Mouse (Mus musculus): ENCODE results near the gene Hist1h3e.
"Not testable (repeated sequence)": the region's sequence is repeated elsewhere in the genome, so short reads cannot be mapped to it uniquely, and the experiment has no call there.

DNA sequence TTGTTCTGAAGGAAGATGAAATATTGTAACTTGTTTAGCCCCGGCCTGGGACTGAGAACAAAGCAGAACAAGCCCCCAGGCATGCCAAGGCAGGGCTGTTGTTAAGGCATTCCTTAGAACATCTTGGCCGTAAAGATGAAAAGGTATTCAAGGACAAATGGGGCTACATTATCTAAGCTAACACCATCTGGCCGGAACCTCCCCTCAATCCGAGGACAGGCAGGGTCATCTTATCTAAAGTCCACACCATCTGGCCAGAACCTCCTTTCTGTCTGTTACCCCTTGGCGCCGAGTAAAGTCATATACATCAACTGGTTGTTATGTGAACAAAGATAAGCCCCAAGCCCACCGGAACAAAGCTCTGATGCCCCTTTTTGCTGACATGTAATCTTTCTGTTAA lies 29.7 kb upstream of the Hist1h3e start:
- not testable (repeated sequence) for TF ChIP-seq POLR2A (IDR thresholded peaks at IDR 0.05; ENCODE audit: insufficient read length, low read depth); TCF12 (IDR thresholded peaks at IDR 0.05; ENCODE audit: insufficient read depth, poor library complexity, severe bottlenecking); USF1 (IDR thresholded peaks at IDR 0.05; ENCODE audit: low read depth); TCF3 (IDR thresholded peaks at IDR 0.05; ENCODE audit: insufficient read length, low read depth); MYOD1 (IDR thresholded peaks at IDR 0.05; ENCODE audit: control insufficient read depth in 1 of 3, insufficient read length in 2 of 3, low read depth in 2 of 3); REST (IDR thresholded peaks at IDR 0.05; ENCODE audit: insufficient read depth, insufficient read length); MYOG (IDR thresholded peaks at IDR 0.05; ENCODE audit: control insufficient read depth in 1 of 3, insufficient read depth in 1 of 3, insufficient read length in 2 of 3, low read depth in 2 of 3); POLR2AphosphoS2 (IDR thresholded peaks at IDR 0.05; ENCODE audit: insufficient read length, low read depth); E2F4 (IDR thresholded peaks at IDR 0.05; ENCODE audit: insufficient read depth); MAX (IDR thresholded peaks at IDR 0.05; ENCODE audit: low read depth); CEBPB (IDR thresholded peaks at IDR 0.05; ENCODE audit: insufficient read depth, poor library complexity, severe bottlenecking); SRF (IDR thresholded peaks at IDR 0.05; ENCODE audit: control insufficient read depth, insufficient read length, low read depth)
